Mouse (Mus musculus): ENCODE results near the gene Gm20489. TPM values are rescaled to one million over a fixed set of nuclear protein-coding genes. Genes with fewer than 3 reads are reported as not detected.

The Gm20489 gene
- polyA plus RNA-seq, 1 experiment from 2014 or later, result not detected

DNA sequence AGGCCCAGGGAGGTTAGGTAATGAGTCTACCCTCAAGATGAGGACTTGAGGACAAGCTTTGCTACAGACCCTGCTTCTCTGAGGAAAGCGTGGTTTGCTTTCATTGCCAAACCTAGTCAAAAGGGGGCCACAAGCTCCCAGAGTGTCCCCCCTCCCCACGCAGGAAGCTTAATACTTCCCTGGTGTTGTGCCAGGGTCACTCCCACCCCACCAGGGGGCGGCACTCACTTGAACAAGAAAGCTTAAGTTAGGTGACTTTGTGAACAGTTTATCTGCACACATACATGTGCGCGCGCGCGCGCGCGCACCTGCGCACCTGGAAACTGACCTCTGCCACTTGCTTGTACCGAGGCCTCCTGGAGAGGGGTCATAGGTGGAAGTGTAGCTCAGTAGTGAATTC, 12.2 kb downstream of the Gm20489 start:
- Histone ChIP-seq H3K9me3 (no peaks in the 10 kb centered on the region), H3K4me2 (no peak overlapping the region), H3K27ac (replicated peaks) (no peak overlapping the region), H3K27me3 (no peaks in the 10 kb centered on the region), H3K9ac (no peak overlapping the region), H3K36me3 (no peaks in the 10 kb centered on the region), H3K4me1 (replicated peaks) (peaks cover 3% of the 10 kb centered on the region; the same call in 1 of the 2 replicates), H3K4me3 (no peak overlapping the region)
- 84% methylated on average over 13 of the region's 13 CpGs for WGBS
- no peak for ATAC-seq (ENCODE audit: low FRiP score, low read depth)

GRCm38 (mm10) chrX:101254740-101255139, 14.1 kb downstream of the Gm20489 start:
- WGBS, result 23% methylated on average over 26 of the region's 26 CpGs
- ATAC-seq (ENCODE audit: low FRiP score, low read depth), result peak; percentile 25

DNA sequence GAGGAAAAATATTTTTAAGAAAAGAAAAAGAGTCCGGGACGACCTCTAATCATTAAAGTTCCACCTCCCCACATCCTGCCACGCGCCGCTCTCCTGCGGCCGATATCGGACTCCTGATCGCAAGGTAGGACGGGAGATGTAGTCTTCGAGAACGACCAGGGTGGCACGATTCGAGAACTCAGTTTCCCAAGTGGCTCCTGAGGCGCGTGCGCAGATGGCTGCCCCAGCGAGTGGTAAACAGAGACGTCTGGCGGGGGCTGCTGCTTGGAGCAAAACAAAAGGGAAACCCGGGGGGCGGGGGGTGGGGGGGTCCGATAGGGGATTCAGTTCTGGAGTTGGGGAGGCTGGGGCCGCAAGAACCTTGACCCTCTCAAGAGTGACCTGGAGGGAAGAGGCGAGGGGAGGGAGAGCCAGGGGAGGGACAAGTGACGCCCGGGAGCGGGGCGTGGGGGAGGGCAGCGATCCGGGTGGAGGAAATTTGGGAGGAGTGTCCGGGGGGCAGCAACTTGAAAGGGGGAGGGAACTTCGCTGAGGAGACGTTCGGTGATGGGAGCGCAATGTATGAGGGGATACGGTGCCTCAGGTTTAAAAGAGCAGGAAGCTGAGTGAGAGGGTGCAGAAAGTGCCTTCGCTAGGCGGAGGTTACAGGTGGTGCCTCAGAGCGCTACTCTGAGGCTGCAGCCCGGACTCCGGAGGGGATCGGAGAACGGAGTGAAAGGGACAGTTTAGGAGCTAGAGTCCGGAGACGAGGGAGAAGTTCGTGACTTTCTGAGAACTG, 14.7 kb downstream of the Gm20489 start, which contains the start of gene Foxo4:
Gene Foxo4, plus strand, starts transcription at position 577 of the 778 bp plus-strand sequence.
- H3K9me3 ChIP-seq, result no peaks in the 10 kb centered on the region
- WGBS, result 20% methylated on average over 46 of the region's 47 CpGs
- peak; percentile 93 for ATAC-seq (ENCODE audit: low FRiP score, low read depth)

More at GRCm38 (mm10) chrX:101254740-101255139, 14.1 kb downstream of the Gm20489 start:
- Histone ChIP-seq H3K27me3 (no peaks in the 10 kb centered on the region), H3K4me2 (peak overlapping the region; percentile 78), H3K9me3 (no peaks in the 10 kb centered on the region), H3K4me3 (peak overlapping the region; percentile 54), H3K36me3 (no peaks in the 10 kb centered on the region), H3K27ac (replicated peaks) (no peak overlapping the region), H3K9ac (peak overlapping the region; percentile 31), H3K4me1 (replicated peaks) (0 out of 2 replicates have a peak, but pooled peaks cover 3% of the 10 kb centered on the region)

DNA sequence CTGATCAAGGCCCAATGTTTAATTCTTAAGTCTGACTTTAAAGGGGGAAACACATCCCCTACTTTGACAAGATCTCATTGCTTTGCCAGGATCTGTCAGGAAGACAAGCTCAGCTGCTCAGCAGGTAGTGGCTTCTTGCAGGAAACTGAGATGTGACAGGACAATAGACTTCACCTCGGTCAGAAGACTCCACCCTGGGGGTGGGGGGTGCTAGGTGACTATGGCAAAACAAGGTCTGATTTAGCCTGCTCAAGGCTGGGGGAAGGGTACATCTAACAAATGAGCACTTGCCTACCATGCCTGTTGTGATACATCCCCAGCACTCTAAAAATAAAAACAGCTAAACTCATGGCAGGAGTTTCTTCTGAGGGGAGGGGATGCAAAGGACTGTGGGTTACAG, 23.8 kb downstream of the Gm20489 start:
- H3K36me3 ChIP-seq, result no peaks in the 10 kb centered on the region
- H3K4me2 ChIP-seq, result no peak overlapping the region
- no peaks in the 10 kb centered on the region for H3K4me1 ChIP-seq (replicated peaks)
- 0 out of 2 replicates have a peak, but pooled peaks cover 5% of the 10 kb centered on the region for H3K27me3 ChIP-seq
- no peak overlapping the region for H3K27ac ChIP-seq (replicated peaks)
- H3K9ac ChIP-seq, result no peak overlapping the region
- 33% methylated on average over 1 of the region's 1 CpGs for WGBS
- no peaks in the 10 kb centered on the region for H3K9me3 ChIP-seq
- ATAC-seq (ENCODE audit: low FRiP score, low read depth), result no peak
- H3K4me3 ChIP-seq, result no peak overlapping the region

More for the DNA sequence above, 14.7 kb downstream of the Gm20489 start, which contains the start of gene Foxo4:
- 0 out of 2 replicates have a peak, but pooled peaks cover 2% of the 10 kb centered on the region for H3K27me3 ChIP-seq
- peak within 1 kb of the TSS; percentile 31 for H3K9ac ChIP-seq
- 0 out of 2 replicates have a peak within 1 kb of the TSS, but pooled peaks have one; percentile 25 for H3K27ac ChIP-seq (replicated peaks)
- H3K4me1 ChIP-seq (replicated peaks), result 0 out of 2 replicates have a peak, but pooled peaks cover 3% of the 10 kb centered on the region
- peak within 1 kb of the TSS; percentile 54 for H3K4me3 ChIP-seq
- H3K4me2 ChIP-seq, result peak within 1 kb of the TSS; percentile 78
- no peaks in the 10 kb centered on the region for H3K36me3 ChIP-seq

- Histone ChIP-seq H3K9me3 (no peaks in the 10 kb centered on the region), H3K4me1 (replicated peaks) (peaks cover 12% of the 10 kb centered on the region; the same call in 1 of the 2 replicates), H3K4me3 (peak overlapping the region; percentile 59), H3K4me2 (peak overlapping the region; percentile 52), H3K27me3 (no peaks in the 10 kb centered on the region), H3K36me3 (no peaks in the 10 kb centered on the region), H3K9ac (peak overlapping the region; percentile 42), H3K27ac (replicated peaks) (peak overlapping the region; percentile 67)
- 29% methylated on average over 7 of the region's 7 CpGs for WGBS
- ATAC-seq (ENCODE audit: low FRiP score, low read depth), result no peak; the same call in none of the 2 replicates
Measured at GRCm38 (mm10) chrX:101222796-101223162, 46.0 kb downstream of the Gm20489 start.

GRCm38 (mm10) chrX:101221834-101222795, 46.7 kb downstream of the Gm20489 start, which contains the start of gene Snx12:
TSS of gene Snx12 (minus strand) at chrX:101222563.
- peak; percentile 98 for ATAC-seq (ENCODE audit: low FRiP score, low read depth)
- Histone ChIP-seq H3K27ac (replicated peaks) (peak within 1 kb of the TSS; percentile 84), H3K4me2 (peak within 1 kb of the TSS; percentile 60), H3K4me1 (replicated peaks) (peaks cover 12% of the 10 kb centered on the region; the same call in 1 of the 2 replicates), H3K36me3 (no peaks in the 10 kb centered on the region), H3K9me3 (no peaks in the 10 kb centered on the region), H3K4me3 (peak within 1 kb of the TSS; percentile 59), H3K9ac (peak within 1 kb of the TSS; percentile 63), H3K27me3 (no peaks in the 10 kb centered on the region)
- WGBS, result 19% methylated on average over 55 of the region's 55 CpGs

Other genes starting within 250 kb of the Gm20489 start
- 0.05 TPM in 1 of 2 replicates, not detected in the other for gene Tex11, start 209.4 kb downstream of the Gm20489 start, polyA plus RNA-seq (2015; fragmentation: Nextera tagmentation; extraction: Ambion mirVana)
- 6.6 and 7.1 TPM in 2 replicates for gene Slc7a3, start 183.0 kb downstream of the Gm20489 start, polyA plus RNA-seq (2015; fragmentation: Nextera tagmentation; extraction: Ambion mirVana)
- gene Snx12, start 46.5 kb downstream of the Gm20489 start, polyA plus RNA-seq (2015; fragmentation: Nextera tagmentation; extraction: Ambion mirVana), result 45.6 and 47.6 TPM in 2 replicates
- 0.85 and 1.0 TPM in 2 replicates for gene Foxo4, start 14.5 kb downstream of the Gm20489 start, polyA plus RNA-seq (2015; fragmentation: Nextera tagmentation; extraction: Ambion mirVana)
- 0.21 TPM in 1 of 2 replicates, not detected in the other for gene Gm614, start 5.0 kb downstream of the Gm20489 start, polyA plus RNA-seq (2015; fragmentation: Nextera tagmentation; extraction: Ambion mirVana)
- 6.4 TPM in 2 replicates for gene Il2rg, start 768 bp downstream of the Gm20489 start, polyA plus RNA-seq (2015; fragmentation: Nextera tagmentation; extraction: Ambion mirVana)
- gene Med12, start 5.0 kb upstream of the Gm20489 start, polyA plus RNA-seq (2015; fragmentation: Nextera tagmentation; extraction: Ambion mirVana), result 26.4 and 26.9 TPM in 2 replicates
- gene Nlgn3, start 30.1 kb upstream of the Gm20489 start, polyA plus RNA-seq (2015; fragmentation: Nextera tagmentation; extraction: Ambion mirVana), result 73.2 and 87.8 TPM in 2 replicates
- 1.7 and 1.9 TPM in 2 replicates for gene Gjb1, start 107.4 kb upstream of the Gm20489 start, polyA plus RNA-seq (2015; fragmentation: Nextera tagmentation; extraction: Ambion mirVana)
- 83.4 and 85.6 TPM in 2 replicates for gene Zmym3, start 151.8 kb upstream of the Gm20489 start, polyA plus RNA-seq (2015; fragmentation: Nextera tagmentation; extraction: Ambion mirVana)
- gene Nono, start 160.3 kb upstream of the Gm20489 start, polyA plus RNA-seq (2015; fragmentation: Nextera tagmentation; extraction: Ambion mirVana), result 298 and 299 TPM in 2 replicates
- gene Itgb1bp2, start 180.1 kb upstream of the Gm20489 start, polyA plus RNA-seq (2015; fragmentation: Nextera tagmentation; extraction: Ambion mirVana), result 1.1 and 2.0 TPM in 2 replicates